Mouse (Mus musculus): ENCODE data around the gene Tmsb4x.

The Tmsb4x gene

DNA sequence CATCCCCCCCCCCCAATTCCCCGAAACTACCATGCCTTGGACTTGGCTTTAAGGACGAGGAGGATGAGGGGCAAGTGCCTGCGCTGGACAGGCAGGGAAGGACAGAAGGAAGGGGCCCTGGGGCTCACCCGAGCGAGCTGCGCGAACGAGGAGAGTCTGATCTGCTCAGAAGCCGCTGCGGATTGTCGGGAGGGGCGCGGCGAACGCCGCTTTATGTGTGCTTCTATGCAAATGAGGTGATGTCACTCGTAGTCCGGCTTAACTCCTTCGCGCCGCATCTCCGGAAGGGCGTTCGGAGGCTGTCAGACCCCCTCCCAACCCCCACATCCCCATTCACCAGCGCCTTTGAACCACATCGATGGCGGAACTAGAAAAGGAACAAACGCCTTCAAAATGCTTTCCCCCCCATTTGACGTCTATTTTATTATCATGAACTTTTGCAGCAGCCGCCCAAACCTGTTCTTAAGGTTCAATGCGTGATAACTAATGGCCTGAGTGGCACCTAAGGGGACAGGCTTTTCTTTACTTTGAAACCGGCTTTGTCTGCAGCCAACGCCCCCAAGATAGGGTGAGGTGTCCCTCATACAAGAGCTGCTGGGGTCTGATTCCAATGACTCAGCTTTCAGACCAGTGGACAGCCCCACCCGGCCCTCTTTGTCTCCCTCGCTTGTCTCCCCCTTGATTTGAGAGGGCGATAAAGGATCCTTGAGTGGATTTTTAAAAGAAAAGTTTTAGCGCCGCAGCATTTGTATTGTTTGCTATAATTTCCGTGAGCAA, at the start of gene Tmsb4x:
Tmsb4x (minus strand) TSS at position 338 of the 777 bp plus-strand sequence.
- DNase-seq: peak; percentile 88

DNA sequence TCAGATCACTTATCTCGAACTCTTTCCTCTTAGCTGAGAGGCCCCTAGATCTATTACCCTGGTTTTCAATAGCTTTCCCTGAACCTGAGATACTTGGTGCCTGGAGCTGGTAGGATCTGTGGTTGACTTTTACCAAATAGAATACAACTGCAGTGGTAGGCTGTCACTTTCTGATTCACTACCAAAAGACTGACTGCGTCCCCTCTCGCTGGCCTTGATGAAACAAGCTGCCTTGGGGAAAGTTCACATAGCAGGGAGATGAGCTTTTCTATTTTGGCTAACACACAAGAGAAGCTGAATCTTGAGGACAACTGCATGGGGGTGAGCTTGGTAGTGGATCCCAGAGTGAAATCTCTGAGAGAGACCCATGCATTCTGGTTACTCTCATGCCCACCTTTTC, 32.6 kb upstream of the Tmsb4x start:
- DNase-seq: no peak

DNA sequence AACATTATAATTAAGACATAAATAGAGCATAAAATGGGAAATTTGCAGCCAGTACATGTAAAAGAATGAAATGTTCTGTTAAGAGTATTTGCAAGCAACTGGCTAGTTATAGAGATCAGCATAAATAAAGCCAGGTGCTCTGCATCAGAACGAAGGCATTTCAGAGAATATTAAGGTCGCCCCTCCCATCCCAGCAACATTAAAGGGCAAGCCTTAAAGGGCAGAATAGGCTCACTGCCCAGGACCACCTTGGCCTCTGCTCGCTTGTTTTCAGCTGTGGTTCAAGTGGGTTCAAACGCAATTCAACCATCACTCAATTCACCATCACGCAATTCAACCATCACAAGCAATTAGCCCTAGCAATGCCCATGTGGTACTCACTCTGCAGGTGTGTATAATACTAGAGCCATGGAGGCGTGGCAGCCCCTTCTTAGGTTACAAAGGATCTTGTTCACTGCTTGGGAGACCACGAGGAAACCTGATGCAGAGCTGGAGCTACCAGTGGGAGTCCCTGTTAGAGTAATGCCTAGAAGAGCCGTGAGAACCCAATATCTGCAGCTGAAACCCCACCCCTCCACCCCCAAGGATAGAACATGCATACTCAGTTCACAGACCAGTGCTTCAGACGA, 30.3 kb upstream of the Tmsb4x start:
- no peak for DNase-seq

DNA sequence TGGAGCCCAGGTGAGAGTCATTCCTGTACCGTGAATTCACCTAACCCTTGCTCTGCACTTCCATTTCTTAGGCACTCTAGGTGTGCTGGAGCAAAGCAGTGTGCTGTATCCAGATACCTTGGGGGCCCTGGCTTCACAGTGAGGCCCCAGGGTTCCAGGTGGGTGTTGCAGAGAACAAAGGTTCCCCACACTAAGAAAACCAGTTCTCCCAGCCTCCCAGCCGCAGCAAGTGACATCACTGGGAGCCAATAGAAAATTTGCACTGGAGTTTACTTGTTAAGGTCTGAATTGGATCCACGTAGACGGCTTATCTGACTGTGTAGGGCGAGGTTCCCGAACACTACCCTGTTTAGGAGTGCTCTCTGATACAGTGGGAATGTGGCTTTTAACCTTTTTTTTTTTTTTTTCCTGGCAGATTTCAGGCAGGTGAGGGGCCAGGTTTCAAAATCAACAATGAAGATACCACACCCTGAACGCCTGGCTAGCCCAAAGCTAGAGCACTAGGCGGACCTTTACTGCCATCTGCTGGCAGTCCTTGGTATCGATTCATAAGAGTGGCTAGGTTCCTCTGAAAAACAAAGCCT, 24.1 kb upstream of the Tmsb4x start:
- DNase-seq: peak; percentile 85 to 89

DNA sequence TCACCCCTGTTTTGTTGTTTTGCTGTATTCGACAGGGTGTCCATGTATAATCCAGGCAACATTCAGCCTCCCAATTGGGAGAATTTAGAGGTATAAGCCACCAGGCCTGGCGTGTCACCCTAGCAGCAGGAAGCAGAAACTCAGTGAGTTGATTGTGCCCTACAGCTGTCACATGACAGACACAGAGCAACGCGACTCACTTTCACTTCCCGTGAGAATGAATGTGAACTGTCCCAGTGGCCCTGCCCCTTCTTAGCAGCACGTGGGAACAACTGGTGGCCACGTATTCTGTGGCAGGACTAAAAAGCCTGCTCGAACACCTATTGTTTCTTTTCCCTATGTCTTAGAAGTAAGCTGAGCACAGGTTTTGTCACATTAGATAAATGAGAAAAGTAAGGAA, 22.0 kb upstream of the Tmsb4x start:
- no peak for DNase-seq

DNA sequence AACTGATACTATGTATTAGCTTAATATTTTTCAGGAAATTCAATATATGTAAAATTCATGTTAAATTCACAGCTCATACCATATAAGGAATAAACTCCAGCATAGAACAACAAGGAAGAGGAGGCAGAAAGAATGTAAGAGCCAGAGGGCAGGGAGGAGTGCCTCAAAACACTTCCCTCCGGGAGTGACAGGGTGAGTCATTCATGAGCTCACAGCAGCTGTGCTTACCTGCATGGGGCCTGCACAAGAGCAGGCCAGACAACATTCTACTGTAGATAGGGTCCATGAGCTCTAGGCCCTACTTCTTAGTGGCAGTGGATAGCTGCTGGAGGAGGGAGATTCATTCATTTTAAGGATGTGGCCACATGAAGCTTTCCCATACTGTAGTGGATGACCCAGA, 20.7 kb upstream of the Tmsb4x start:
- DNase-seq: no peak

DNA sequence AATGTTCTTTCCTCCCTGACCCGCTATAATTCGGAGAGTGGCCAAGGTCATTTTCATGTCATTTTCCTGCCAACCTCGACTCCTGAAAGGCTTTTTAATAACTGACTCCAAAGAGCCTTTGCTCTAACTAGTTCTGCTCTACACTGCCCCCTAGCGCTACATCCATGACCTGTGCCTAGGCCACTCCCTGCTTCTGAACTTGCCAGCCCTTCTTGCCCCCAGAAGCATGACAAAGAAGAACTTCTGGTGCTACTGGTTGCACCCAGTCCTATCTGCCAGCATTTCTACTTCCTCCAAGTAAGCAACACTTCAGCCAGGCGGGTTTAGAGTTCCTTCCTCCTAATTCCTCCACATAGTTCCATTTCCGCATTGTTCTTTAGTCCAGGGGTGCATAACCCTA, 20.1 kb upstream of the Tmsb4x start:
- DNase-seq: peak; percentile 58 to 76

DNA sequence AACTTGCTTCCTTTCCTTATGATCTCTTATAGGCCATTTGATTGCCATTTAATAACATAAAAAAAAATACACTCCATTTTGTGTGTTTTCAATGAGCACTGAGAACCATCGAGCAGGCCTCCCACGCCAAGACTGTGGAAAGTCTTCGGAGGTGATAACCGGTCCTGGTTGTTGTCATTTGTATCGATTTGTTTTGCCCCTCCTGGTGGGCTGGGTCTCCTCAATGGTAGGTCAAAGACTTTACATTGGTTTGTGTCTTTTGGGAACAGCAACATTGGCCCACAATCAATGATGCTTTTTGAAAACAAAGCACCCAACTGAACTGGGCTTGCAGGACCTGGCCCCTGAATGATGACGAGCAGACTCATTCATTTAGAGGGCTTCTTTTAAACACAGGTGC, 18.6 kb upstream of the Tmsb4x start:
- no peak for DNase-seq

DNA sequence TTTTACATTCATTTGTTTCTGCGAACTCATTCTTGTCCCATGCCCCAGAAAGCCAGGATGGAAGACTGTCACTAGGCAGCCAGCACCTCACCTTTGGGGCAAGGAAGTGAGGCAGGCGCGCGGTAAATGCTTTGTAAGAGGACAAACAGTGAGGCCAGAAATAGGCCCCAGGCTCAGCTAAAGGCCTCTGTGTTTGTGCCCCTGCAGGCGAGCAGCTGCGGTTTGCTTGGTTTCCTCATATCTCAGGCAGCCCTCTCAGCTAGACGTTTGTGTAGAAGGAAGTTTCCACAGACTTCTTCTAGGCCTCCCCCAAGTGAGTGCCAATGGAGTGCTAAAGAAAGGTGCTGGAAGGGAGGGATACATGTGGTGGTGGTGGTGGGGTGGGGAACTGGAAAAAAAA, 18.0 kb upstream of the Tmsb4x start:
- DNase-seq: no peak

DNA sequence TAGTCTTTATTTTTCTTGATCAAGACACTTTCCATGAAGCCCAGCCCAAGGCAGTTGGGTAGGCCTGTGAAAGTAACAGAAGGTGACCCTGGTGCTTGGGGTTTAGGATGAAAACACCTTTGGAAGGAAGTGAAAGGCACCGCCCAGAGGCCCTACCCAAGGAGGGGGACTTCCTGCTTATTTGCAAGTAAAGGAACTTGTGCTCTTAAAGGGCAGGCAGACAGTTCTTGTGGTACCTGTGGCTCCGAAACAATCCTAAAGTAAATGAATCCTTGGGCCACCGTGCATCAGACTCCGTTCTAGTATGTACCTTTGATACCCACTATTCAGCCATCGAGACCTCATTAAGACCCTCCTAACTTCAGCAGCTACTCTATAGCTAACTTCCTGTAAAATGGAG, 17.5 kb upstream of the Tmsb4x start:
- DNase-seq: no peak

DNA sequence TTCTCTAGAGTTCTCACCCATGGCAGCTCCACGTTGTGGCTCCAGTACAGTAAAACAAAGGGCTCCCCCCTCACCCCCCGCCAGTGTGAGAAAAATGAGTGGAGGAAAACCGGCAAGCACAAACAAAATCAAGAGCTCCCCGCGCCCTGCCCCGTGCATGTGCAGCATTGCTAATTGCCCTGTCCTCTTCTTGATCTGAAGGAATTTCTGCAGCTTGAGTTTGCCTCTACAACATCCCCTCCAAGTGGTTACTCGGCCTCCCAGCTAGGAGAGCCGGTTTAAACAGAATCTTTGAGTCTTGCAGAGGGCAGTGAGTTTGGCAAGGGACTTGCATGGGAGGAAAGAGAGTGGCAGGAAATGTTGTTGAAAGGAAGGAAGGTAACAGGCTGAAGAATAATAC, 3.6 kb upstream of the Tmsb4x start:
- DNase-seq: peak; percentile 15 to 30

DNA sequence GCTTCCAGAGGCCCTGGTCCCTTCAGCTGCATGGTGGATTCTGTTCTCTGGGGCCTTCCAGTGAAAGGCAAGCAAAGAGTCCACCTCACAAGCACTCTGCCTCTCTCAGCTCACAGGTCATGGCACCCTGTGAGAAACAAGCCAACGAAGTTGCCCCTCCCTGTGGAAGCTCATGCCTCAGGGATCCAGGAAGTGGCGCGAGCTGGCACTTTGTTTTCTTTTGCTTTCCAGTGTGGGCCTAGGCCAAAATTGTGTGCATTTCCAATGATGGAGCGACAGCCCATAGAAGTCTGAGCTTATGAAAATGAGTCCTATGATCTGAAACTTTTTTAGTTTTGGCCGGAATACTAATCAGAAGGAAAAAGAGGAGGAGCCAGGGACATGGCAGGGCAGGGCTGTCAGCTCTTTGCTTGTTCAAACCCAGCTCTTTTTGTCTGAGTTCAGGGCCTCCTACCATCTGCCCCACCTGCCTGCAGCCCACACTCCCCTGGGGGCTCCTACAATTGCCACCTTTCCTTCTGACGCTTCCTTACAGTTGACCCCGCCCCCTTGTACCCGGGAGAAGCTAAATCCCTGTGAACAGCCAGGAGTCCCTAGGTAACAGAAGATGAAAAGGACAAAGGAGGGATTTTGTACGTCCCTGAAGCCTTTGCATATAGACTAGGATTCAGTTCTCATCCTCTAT, 2.9 kb upstream of the Tmsb4x start:
- no peak for DNase-seq

DNA sequence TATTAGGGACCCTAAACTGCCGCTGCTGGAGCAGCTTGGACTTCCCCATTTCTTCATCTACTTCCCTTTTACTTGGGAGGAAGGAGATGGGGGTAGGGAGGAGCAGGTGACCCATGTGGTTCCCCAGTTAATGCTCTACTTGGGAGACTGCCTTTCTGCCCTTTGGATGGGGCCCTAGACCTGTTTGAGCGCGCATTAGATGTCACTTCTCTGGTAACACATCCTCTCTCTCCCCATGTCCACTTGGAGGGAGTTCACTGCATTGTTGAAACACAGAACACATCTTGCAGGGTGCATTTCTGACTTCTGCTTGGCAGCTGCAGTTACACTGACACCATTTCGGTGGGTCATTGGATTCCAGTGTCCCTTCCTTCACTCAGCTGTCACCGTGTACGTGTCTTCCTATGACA, 1.2 kb upstream of the Tmsb4x start:
- peak in 1 of 2 experiments; percentile 4 for DNase-seq

DNA sequence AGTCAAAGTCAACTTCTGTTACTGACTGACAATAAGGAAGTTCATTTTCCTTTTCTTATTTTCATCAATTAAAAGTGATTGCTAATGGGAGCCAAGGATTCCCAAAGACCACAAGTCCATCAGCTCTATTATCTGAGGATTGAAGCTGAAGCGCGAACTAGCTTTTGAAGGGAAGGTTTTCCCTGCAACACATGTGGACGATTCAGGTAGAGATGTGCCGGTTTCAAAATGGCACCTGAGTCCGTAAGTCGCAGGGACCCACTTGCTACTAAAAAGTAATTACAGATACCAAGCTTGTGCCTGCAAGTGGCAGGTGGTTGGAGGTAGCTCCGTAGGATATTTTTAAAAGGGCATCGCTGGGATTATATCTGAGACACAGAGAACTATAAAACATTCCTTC, 713 bp upstream of the Tmsb4x start:
- DNase-seq: peak in 1 of 2 experiments; percentile 8

DNA sequence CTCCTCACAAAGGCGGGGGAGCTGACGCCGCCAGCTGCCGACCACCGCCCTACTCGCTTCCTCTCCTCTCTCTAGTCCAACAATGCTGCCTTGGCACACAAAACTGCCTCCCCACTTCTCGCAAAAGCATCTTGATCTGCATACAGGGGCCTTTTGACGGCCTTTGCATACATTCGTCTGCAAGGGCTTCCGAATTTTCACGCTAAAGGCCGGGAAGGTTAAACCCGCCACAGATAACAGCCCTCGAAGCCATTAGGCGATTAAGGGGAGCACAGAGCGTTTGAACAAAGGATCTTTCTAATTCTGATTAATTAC, 652 bp downstream of the Tmsb4x start:
- peak; percentile 62 to 65 for DNase-seq

DNA sequence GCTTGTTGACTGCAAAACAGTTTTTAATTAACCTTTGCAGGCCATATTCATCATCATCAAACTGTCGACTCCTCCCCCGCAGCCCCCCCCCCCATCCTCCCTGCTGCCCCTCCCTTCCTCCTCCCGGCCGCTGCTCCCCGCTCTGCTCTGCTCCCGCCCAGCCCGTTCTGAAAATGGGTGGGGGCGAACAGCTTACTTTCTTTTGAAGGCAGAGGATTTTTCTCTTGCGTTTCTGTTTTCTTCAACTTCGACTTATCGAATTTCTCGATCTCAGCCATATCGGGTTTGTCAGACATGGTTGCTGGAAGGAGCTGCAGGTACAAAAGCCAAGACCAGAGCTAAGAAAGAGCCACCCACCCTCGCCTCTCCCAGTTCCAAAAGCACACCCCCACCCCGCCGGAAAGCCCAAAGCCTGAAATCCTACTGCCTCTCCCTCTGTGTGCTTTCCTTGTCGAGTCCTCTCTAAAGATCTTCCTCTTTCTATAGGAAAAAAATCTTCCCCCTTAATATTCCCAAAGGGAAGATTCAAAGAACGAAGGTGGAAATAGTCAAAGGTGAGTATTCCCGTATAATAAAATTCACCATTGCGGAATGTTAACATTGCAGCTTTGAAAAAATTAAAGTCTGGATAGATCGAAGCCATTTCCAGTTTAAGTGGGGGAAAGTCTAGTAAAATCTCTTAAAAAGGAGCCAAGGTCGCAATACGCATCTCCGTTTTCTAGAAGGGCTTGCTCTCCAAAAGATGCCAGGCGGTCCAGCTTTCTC, 1.2 kb downstream of the Tmsb4x start:
- DNase-seq: peak; percentile 44 to 50

DNA sequence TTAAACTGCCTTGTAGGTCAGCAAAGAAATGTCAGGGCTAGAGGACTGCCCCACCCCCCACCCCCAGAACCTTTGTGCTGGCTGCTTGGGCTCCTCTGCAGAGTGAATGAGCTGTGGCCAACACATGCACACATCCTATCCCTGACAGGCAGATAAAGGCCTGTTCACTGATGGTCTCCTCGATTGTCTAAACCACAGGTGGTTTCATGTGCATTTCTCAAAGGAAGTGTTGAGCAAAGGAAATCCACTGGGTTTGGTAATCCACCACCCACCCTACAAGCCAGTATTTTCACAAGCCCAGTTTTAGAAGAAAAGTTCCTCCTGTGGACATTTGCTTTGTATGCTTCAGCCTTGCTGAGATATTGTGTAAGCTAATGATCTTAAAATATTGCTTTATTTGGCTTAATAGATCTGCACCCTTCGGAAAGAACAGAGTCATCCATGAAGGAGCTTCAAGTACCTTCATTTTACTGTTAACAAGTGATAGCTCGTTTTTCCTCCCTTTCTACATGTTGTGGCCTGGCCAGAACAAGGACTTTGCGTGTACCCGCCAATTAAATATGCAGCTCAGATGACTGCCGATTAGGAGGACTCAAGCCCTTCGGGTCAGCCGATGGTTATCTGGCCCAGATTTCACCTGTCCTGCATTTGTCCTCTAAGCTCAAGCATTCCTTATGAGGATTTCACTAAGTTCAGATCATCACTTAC, 3.1 kb downstream of the Tmsb4x start:
- DNase-seq: peak in 1 of 2 experiments; percentile 11

DNA sequence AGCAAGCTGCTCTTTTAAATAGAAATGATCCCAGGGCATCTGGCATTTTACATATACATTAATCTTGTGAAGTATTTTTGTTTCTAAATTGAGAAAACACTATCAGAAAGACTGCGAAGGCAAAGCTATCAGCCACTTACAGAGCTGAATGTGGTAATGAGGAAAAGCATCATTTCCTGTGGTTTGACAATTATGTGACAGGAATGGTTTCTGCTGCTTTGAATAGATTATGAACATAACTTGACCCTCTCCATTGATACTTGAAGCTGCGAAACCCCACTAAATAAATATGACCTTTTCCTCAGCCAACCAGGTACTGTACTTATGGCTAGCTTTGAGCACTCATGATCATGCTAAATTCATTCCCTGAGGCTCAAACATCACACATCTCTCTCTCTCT, 7.8 kb downstream of the Tmsb4x start:
- no peak for DNase-seq

DNA sequence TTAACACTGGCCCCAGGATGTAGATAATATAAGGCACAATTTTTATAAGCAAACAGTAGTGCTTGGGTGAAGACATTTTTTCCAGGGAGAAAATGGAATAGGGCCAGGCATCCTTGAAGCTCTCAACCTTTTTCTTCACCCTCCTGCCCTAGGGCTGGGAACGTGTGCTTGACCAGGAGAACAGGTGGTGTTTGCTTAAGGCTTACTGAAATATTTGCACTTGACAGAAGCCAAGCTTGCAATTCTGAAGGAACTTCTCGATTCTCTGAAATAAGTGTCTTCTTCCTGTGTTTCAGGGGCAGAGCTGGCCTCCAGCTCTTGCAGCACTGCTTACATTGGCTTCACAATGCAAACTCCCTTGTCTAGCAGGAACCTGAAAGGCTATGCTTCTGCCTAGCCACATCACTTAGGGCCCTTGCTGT, 13.9 kb downstream of the Tmsb4x start:
- DNase-seq: no peak

DNA sequence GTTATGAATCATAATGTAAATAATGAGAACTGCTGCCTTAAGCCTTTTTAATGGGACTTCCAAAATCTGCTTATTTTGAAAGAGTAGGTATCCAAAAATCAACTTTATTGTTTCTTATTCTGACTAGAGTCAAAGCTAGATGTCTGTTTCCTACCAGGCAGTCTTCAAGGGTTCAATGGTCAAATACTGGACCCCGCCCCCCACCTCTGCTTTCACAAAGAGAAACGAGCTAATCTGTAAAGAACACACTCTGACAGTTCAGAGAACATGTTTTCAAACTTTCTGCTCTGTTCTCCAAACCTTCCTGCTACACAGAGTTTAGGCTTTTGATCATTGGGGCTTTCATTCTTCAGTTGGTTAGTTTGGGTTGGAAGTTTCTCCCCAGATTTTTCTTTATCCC, 22.8 kb downstream of the Tmsb4x start:
- no peak for DNase-seq

DNA sequence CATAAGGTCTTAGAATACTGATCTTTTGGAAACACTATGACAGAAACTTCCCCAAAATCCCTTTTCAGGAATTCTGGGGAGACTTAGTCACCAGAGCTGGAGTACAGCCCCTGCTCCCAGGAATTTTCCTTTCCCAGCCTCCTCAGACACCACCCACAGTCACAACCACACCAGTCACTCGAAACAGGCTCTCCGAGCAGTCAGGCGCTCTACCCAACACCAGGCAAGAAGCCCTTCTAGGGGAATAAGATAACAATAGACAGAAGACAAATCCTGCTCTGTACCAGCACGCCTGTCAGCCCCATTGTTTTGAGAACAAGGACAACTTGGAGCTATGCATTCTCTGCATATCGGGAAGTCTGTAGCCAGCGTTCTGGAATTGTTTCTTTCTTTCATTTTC, 25.6 kb downstream of the Tmsb4x start:
- DNase-seq: no peak

DNA sequence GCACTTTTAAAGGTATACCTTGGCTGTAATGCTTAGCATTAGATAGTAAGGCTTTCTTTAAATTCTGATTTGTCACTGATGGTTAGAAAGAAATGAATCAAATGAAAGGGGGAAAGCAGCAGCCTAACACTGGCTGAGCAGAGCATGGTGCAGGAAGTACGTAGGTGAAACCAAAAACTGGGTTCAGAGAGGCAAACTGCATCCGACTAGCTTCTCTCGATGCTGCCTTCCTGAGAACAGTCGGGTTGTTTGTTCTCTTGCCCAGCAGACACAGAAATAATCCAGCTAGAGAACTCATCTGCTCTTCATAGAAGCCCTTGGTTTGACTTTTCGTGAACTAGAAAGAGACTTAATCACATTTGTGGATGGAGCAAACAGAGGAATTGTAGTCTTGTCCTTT, 26.7 kb downstream of the Tmsb4x start:
- DNase-seq: no peak
